Mouse (Mus musculus): ENCODE data around the gene Schip1.
A peak's percentile ranks its signal among the peaks of the same experiment; 100 is the strongest.
"Not testable (repeated sequence)": the region's sequence is repeated elsewhere in the genome, so short reads cannot be mapped to it uniquely, and the experiment has no call there.

Schip1 gene

GRCm38 (mm10) chr3:68064731-68065130 lies at the start of gene Schip1:
Gene Schip1 (plus strand): TSS chr3:68064802.
- DNase-seq, result no peak

GRCm38 (mm10) chr3:68015786-68016185 lies 48.8 kb upstream of the Schip1 start:
- DNase-seq, result no peak

GRCm38 (mm10) chr3:68019401-68019800 lies 45.2 kb upstream of the Schip1 start:
- DNase-seq, result no peak

- no peak for DNase-seq
These were observed 28.5 kb upstream of the Schip1 start for GRCm38 (mm10) chr3:68036097-68036496.

GRCm38 (mm10) chr3:68042951-68043350 lies 21.7 kb upstream of the Schip1 start:
- DNase-seq, result no peak

GRCm38 (mm10) chr3:68045475-68046416 lies 18.9 kb upstream of the Schip1 start:
- no peak for DNase-seq

GRCm38 (mm10) chr3:68053538-68053937 lies 11.1 kb upstream of the Schip1 start:
- no peak for DNase-seq

- DNase-seq, result peak; percentile 48
These were observed 9.5 kb upstream of the Schip1 start for GRCm38 (mm10) chr3:68055071-68055470.

- DNase-seq, result peak; percentile 69
These were observed 8.0 kb upstream of the Schip1 start for GRCm38 (mm10) chr3:68056373-68057275.

- DNase-seq, result no peak
These were observed 5.3 kb upstream of the Schip1 start for GRCm38 (mm10) chr3:68059162-68059800.

- no peak for DNase-seq
These were observed 7.1 kb downstream of the Schip1 start for GRCm38 (mm10) chr3:68071395-68072386.

- no peak for DNase-seq
These were observed 12.8 kb downstream of the Schip1 start for GRCm38 (mm10) chr3:68077406-68077805.

- no peak for DNase-seq
These were observed 20.4 kb downstream of the Schip1 start for GRCm38 (mm10) chr3:68085024-68085423.

- no peak for DNase-seq
These were observed 27.5 kb downstream of the Schip1 start for GRCm38 (mm10) chr3:68092108-68092507.

GRCm38 (mm10) chr3:68096724-68097431 lies 32.3 kb downstream of the Schip1 start:
- DNase-seq, result no peak

- not testable (repeated sequence) for DNase-seq
These were observed 35.0 kb downstream of the Schip1 start for GRCm38 (mm10) chr3:68099561-68099960.

- no peak for DNase-seq
These were observed 36.7 kb downstream of the Schip1 start for GRCm38 (mm10) chr3:68101343-68101742.

- no peak for DNase-seq
These were observed 40.6 kb downstream of the Schip1 start for GRCm38 (mm10) chr3:68105081-68105685.

- no peak for DNase-seq
These were observed 56.7 kb downstream of the Schip1 start for GRCm38 (mm10) chr3:68121338-68121737.

GRCm38 (mm10) chr3:68126284-68126856 lies 61.8 kb downstream of the Schip1 start:
- no peak for DNase-seq

Data from right cerebral cortex, postnatal 25 days (tissue).